1 mouse cellular context compared by ENCODE assay signal in genomic region chr2:32488679-32489078, GRCm38 (mm10).
TF ChIP-seq lines count a peak whose summit lies in the region.

No protein-coding gene starts in this region.

TF ChIP-seq in C2C12, 6 proteins besides CTCF, POLR2A, EP300 and RAD21:
- TF ChIP-seq MYOD1 (IDR thresholded peaks at IDR 0.05; ENCODE audit: control insufficient read depth, insufficient read length, low read depth) (no peak), MAX (IDR thresholded peaks at IDR 0.05) (no peak), FOSL1 (IDR thresholded peaks at IDR 0.05; ENCODE audit: insufficient read depth, low read length, poor library complexity, severe bottlenecking) (no peak), USF1 (IDR thresholded peaks at IDR 0.05; ENCODE audit: low read depth) (no peak), MYOG (IDR thresholded peaks at IDR 0.05; ENCODE audit: control insufficient read depth, extremely low read depth, insufficient read length) (no peak), CEBPB (IDR thresholded peaks at IDR 0.05; ENCODE audit: low read depth) (no peak)
